Mouse (Mus musculus) thymus, adult 2 months (tissue): ENCODE data around the gene Fdxacb1.

Source experiments
- CTCF ChIP-seq: fragments of 200-500 bp; IDR thresholded peaks from 2 replicates; pipeline ENCODE4 v1.5.1; 2012; ENCODE audit warnings: mild to moderate bottlenecking, control low read depth, low read length, moderate library complexity, borderline replicate concordance; ENCODE audit not compliant: control insufficient read depth, poor library complexity, insufficient read depth; ENCODE audit errors: extremely low read depth
- POLR2A ChIP-seq: fragments of 200-500 bp; IDR thresholded peaks from 2 replicates; pipeline ENCODE4 v1.6.1; 2012; ENCODE audit warnings: mild to moderate bottlenecking, low read length, control low read depth, moderate library complexity; ENCODE audit not compliant: control insufficient read depth, poor library complexity, insufficient read depth; ENCODE audit errors: extremely low read depth

DNA sequence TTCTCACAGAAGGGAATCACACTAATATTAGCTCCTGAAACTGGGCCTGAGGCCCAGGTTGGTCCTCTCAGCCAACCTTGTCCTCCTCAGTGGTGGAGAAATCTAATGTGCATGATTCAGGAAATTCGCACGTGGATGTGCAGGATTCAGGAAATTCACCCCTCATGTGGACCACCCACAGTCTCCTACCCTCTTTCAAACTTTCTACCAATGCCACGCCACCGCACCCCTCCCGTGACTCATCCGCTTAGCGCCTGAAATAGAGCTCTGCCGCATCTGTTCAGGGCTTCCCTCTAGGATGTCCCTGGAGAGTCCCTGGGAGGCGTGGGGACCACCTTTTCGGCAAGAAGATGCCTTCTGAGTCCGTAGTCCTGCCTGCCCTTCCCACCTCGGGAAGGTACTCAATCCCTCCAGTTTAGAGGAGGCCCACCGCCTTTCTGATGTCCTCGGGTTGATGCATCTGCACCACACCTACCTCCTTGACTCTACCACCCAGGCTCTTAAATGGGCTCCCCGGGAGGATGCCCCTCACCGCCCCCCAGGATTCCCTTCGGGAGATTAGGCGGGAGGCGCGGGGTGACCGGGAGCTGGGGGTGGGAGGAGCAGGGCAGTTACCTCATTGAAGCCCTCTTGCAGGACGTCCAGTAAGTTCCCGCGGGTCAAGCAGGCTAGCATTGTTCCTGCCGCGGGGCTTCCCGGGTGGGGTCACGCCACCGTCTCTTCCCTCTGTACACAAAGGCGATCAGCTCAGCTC is 40.7 kb upstream of the Fdxacb1 start:
- no peak for TF ChIP-seq CTCF
- TF ChIP-seq POLR2A: no peak
